Mouse (Mus musculus): ENCODE measurements around the gene BC025920. TPM values are rescaled to one million over a fixed set of nuclear protein-coding genes. Genes with fewer than 3 reads are reported as not detected.

The BC025920 gene
- total RNA-seq, 2 experiments from 2014 or later, result 2.5 to 2.7 TPM

DNA sequence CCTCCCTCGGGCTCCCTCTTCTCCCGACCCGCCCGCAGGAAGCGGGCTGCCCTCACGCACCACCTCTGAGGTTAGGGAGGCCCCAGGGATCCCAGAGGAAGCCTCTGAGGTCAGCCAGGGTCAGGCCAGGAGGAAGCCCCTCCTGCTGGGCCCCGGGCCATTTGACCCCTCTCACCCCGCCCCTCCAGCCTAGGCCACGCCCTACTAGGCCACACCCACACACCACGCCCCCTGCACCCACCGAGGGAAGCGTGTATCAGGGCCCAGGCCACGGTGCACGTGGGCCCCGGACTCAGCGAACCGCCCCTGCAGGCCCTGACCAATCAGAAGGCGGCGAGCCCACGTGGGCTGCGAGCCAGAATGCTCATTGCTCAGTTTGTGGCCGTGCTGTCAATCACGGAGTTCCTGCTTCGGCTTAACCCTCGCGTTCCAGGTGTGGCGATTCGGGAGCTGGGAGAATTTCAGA, 5.3 kb upstream of the BC025920 start, which contains the start of gene Tle6:
Gene Tle6, minus strand, starts transcription at position 336 of the 466 bp plus-strand sequence.
- DNase-seq, result peak; percentile 97
- intact Hi-C loops (cut with DNase I), result loop anchor here (5.0 kb wide), 1 partner anchor 98 kb away; the partner anchor contains the start of gene S1pr4

DNA sequence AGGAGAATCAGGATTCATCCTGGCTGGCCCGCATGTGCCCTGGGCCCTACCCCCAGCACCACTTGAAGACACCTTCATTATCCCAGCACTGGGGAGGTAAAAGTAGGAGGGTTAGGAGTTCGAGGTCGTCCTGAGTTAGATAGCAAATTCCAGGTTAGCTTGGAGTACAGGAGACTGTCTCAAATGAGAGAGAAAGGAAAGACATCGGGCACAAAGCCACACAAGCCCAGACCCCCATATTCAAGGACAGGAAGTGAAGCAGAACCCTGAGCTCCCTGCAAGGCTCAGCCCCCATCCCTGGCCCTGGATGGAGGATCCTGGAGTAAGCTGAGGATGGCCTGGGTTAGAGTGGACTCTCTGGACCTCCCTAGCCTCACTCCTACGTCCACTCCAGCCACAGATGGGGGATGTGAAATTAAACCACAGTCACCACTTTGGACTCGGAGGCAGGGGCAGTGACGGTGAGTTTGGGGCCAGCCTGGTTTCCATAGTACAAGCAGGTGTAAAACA, 4.6 kb upstream of the BC025920 start:
- DNase-seq, result no peak
- intact Hi-C loops (cut with DNase I), result loop anchor here (5.0 kb wide), 1 partner anchor 99 kb away; the partner anchor contains the start of gene S1pr4

DNA sequence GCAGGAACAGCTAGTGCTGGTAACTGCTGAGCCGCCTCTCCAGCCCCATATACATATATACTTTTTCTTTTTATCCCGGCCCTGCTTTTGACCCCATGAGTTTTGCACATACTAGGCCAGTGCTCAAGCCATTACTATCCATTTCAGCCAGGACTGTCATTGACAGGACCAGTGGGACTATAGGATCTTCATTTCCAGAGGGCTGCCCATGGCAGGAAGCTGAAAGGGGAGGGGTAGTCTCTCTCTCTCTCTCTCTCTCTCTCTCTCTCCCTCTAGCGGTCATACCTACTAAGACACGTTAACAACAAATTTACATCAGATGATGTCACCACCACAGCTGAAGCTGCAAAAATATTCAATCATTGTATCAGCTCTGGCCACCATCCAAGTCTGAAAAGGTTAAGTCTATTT, 3.3 kb upstream of the BC025920 start:
- no peak for DNase-seq
- intact Hi-C loops (cut with DNase I), result loop anchor here (5.0 kb wide), 1 partner anchor 100 kb away; the partner anchor contains the start of gene S1pr4

DNA sequence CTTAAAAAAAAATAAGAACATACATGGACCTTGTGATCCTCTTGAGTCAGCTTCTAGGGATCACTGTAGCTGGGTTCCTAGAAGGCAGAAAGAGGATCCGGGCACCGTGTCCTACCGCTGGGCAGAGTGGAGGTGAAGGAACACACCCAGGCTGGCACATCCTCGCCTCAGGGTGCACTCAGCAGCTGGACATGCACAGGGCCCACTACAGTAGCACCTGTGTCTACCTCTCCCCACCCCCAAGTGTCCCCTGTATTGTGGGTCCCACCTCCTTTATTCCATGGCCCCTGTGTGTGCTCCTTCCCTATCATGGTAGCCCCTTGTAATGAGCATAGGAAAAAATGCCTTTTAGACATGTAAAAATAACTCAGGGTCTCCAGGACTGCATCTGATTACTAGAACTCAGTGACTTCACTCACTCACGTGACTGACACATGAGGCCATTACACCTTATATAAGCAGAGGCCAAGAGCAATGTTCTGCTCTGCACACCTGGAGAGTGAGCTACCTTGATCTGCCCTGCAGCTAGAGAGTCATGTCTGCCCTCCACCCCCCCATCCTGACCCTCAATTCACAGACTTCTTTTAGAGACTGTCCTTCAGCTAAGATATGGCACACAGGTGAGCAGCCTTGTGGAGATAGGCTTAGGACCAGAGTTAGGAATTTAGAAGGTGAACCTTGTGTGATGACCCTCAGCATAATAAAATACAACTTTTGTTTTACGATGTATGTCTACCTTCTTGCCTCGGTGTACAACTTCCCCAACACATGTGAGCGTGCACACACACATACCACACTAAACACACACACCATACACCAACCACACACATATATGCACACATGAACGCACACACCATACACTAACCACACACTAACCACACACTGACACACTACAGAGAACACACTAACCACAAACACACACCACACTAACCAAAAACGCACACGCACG, 1.8 kb upstream of the BC025920 start:
- no peak for DNase-seq
- intact Hi-C loops (cut with DNase I), result loop anchor here (5.0 kb wide), 1 partner anchor 102 kb away; the partner anchor contains the start of gene S1pr4

DNA sequence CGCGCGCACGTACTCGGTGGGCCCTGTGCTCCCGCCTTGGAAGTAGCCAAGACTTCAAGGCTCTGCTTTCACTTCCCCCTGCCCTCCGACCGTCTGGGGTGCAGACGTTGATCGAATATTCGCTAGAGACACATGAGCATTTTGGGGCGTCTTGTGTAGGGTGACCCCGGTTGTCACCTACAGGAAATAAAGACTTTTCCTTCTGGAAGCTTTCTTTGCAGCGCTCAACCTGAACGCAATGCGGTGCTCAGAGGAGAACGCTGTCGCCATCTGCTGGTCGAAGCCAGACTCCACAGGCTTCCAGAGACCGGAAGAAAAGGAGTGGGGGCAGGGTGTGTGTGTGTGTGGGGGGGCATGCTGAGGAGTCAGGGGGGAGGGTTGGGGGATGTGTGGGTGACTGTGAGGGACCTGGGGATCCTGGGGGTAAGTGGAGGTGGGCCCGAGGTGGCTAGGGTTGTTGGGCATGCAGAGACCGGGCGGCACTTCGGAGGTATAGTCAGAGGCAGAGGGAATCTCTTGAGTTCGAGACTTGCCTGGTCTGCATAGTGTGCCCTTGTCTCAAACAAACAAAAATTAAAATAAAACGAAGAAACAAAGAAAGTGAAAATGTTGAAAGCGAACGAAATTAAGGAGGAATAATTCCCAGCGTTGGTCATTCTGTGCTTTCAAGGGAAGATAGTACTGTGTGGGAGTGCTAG, 953 bp upstream of the BC025920 start:
- DNase-seq, result peak; percentile 90
- intact Hi-C loops (cut with DNase I), result loop anchor here (5.0 kb wide), 1 partner anchor 103 kb away; the partner anchor contains the start of gene S1pr4

DNA sequence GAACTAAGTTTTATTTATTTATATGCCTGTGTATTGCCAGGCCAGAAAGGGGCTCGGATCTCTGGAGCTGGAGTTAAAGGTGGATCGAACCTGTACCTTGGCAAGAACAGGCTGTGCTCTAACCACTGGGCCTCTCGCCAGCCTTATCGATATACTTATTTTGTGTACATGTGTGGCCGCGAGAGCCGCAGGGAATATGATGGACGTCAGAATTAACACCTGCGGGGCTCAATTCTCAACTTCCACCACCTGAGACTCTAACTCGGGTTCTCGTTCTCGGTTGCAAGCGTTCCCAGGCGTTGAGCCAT, 450 bp upstream of the BC025920 start:
- intact Hi-C loops (cut with DNase I), result no loop called here
- no peak for DNase-seq

DNA sequence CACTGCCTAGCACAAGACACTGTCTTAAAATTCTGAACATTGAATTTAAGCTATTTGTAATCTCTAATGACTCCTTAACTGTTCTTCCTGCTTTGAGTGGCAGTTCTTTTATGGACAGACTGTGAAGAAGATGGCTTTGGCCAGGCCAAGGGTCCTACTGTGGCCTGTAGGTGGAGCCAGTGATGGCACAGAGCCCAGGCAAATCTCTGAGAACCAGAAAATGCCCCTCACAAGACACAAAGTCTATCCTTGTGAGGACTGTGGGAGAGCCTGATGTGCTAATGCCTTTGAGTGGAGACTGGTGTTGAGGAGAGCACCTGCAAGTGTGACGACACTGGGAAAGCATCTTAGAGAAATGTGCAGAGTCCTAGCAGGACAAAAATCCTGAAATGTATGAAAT, 2.2 kb downstream of the BC025920 start:
- intact Hi-C loops (cut with DNase I), result no loop called here
- no peak for DNase-seq

DNA sequence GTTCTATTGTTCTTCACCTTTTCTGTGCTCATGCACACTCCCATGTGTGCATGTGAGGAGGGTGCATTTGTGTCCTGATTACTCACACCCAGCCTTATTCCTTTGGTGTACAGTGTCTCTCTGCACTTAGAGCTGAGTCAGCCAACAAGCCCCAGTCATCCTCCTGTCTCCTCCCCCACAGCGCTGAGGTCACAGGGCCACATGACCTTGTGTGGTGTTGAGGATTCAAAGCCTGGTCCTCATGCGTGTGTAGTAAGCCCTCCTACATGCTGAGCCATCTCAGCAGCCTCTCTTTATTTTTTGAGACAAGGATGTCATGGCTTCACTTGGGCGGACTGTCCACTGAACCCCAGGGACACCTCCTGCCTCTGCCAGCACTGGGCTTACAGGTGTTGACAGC, 6.7 kb downstream of the BC025920 start:
- DNase-seq, result no peak
- intact Hi-C loops (cut with DNase I), result no loop called here

DNA sequence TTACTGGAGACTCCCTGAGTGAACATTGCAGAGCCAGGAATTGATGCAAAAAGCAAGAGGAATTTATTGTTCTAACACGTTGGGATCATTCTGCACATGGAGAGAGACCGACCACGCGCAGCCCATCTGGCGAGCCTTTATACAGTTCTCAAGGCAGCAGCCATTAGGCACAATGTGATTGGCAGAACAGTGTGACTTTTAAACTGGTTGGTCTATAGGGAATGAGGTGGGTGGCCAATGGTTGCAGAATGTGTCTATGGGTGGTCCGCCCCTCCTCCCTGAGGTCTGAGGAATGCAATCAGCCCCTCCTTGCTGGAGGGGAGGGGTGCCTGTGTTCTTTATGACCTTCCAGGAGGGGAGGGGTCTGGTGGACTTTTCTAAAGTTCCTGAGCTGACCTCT, 9.4 kb downstream of the BC025920 start:
- intact Hi-C loops (cut with DNase I), result no loop called here
- no peak for DNase-seq

DNA sequence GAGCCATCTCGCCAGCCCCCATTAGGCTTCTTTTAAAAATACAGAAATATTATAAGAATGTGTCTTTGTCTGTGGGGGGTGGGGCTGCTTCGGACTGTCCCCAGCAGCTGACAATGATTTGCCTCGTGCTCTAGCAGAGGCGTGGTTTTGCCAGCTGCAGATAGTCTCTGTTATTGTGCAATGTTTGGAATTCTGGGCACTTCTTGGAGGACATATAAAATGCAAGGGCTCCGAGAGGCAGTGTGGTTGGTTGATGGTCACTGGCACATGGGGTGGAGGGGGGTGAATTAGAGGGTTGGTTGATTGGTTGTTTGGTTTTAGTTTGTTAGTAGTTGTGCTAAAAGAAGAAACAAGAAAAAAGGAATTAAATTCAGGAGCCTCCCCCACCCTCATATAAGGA, 13.9 kb downstream of the BC025920 start:
- no peak for DNase-seq
- intact Hi-C loops (cut with DNase I), result no loop called here

DNA sequence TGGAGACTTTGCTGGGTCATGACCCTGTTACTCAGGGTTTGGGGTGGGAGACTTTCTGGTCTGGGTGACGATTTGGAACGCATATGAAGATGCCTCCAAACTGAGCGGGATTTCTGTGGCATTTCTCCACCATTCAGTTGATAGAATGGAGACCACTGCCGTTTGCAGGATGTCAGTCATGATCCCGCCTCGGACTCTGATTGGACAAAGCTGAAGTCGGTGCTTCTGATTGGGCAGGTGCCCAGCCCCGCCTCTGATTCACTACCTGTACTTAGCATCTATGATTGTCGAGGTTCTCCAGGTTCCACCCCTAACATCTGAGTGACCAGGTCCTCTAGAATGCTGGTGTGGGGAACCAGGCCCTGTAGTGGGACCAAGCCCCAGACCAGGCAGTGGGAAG, 14.7 kb downstream of the BC025920 start:
- intact Hi-C loops (cut with DNase I), result no loop called here
- DNase-seq, result no peak

DNA sequence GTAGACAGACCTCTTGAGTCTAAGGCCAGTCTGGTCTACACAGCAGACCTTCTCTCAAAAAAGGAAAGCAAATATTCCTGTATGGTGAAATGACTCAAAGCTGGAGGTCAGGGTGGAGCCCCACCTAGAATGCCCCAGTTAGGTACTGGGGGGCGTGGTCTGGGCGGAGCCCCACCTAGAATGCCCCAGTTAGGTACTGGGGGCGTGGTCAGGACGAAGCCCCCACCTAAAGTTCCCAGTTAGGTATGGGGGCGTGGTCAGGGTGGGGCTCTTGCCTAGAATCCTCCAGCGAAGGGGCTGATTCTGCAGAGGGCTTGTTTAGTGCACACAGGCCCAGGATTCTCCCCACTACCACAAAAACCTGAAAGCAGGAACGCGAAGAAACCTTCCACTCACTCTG, 17.4 kb downstream of the BC025920 start:
- intact Hi-C loops (cut with DNase I), result no loop called here
- DNase-seq, result no peak

DNA sequence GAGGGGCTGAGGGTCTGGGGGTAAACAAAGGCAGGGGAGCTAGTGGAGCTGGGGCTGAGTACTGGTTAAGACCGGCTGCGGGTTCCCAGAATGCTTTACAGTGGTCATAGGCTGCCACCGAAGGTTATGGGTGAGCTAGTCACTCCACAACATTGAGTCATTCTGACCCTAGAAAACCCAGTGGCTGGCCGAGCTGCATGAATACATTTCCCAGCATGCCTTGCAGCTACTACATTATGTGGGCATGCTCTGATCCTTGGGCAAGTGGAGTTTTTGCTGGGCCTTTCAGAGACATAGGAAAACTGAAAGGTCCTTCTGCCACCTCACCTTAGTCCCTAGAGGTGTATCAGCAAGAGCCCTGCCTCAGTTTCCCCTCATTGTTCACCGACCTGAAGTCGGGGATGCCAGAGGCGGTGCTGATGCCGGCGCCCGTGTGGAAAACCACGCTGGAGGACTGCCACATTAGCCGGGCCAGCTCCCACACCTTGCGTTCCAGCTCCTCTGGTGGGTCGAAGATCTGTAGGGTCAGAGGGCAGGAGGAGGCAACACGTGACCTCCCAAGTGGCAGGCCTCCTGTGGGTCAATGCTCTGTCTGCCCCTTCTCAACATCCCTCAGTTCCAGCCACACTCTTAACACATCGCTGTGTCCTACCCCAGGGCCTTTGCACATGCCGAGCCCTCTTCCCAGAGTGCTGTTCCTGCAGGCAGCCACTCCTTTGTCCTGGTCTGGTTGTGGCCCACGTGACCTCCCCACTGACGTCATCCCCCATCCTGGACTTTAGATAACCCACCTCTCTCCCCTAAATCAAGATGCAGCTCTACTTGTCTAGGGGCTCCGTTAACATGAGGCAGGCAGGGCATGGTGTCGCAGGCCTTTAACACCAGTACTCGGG, 20.3 kb downstream of the BC025920 start:
- DNase-seq, result no peak
- intact Hi-C loops (cut with DNase I), result no loop called here

DNA sequence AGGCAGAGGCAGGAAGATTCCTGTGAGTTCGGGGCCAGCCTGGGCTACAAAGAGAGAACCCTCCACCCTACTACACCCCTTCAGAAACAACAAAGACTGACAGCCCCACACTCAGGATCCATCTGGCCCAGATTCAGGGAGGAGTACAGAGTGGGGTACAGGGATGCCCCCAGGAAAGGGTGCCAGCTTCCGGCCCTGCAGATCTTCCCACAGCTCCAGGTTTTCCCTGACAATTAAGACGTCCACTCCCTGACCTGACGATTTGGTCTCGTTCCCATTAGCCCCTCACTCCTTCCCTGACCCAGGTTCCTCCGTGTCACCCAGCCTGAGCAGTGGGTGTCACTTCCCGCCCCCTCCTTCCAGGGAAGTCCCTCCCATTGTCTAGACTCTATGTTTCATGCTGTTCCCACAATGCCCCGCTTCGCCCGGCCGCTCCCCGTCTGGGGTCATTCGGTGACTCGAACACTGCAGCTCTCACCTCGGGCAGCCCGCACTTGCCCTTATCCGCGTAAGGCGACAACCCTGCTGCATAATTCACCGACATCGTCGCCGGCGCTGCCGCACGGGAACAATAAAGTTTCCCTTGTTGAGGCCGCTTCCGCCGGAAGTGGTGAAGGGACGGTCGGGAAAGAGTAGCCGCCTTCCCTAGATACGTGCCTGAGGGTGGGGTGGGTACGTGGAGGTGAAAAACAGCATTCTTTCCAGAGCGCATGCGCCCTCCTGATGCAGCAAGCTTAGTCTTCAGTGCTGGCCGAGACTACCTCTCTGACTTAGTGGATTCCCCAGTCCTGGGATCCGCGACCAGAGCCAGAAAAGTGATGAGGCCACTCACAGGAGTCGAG, 21.1 kb downstream of the BC025920 start, which contains the start of gene Sirt6:
Gene Sirt6, minus strand, starts transcription at position 804 of the 842 bp plus-strand sequence.
- intact Hi-C loops (cut with DNase I), result no loop called here

DNA sequence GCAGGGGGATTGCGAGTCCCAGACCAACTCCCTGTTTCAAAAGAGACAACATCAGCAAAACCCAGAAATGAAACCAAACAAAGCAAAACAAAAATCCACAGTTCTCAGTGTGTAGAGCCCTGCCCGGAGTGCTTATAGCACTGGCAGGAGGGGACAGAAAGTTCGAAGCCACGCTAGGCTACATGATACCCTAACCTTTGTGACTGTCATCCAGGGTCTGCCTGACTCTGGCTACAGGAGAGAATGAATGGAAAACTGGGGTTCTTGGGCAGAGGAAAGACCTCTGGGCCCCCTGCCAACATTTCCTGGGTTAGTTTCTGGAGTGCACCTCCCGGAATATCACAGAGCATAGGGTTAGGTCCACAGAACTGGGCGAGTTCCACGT, 21.8 kb downstream of the BC025920 start:
- intact Hi-C loops (cut with DNase I), result no loop called here
- no peak for DNase-seq

More for the DNA sequence above, 21.1 kb downstream of the BC025920 start, which contains the start of gene Sirt6:
- peak; percentile 93 for DNase-seq

DNA sequence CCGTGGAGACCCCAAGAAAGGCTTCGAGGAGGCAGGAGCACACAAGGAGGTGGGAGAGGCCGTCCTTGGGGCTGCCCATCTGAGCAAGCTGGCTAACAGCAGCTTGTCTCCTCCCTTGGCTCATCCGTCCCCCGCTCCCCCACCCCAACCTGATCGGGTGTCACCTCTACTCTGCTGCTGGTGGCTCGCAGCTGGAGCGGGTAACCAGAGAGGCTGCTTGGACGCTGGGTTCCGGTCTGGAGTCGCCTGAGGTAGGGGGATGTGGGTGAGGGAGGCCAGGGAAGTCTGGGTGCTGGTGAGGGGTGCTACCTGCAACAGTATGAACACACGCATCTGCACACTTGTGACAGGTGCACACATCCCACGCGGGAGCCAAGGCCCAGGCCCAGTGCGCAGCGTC, 22.3 kb downstream of the BC025920 start, which contains the start of gene Ankrd24:
Gene Ankrd24, plus strand, starts transcription at position 151 of the 400 bp plus-strand sequence.
- DNase-seq, result no peak
- intact Hi-C loops (cut with DNase I), result no loop called here

DNA sequence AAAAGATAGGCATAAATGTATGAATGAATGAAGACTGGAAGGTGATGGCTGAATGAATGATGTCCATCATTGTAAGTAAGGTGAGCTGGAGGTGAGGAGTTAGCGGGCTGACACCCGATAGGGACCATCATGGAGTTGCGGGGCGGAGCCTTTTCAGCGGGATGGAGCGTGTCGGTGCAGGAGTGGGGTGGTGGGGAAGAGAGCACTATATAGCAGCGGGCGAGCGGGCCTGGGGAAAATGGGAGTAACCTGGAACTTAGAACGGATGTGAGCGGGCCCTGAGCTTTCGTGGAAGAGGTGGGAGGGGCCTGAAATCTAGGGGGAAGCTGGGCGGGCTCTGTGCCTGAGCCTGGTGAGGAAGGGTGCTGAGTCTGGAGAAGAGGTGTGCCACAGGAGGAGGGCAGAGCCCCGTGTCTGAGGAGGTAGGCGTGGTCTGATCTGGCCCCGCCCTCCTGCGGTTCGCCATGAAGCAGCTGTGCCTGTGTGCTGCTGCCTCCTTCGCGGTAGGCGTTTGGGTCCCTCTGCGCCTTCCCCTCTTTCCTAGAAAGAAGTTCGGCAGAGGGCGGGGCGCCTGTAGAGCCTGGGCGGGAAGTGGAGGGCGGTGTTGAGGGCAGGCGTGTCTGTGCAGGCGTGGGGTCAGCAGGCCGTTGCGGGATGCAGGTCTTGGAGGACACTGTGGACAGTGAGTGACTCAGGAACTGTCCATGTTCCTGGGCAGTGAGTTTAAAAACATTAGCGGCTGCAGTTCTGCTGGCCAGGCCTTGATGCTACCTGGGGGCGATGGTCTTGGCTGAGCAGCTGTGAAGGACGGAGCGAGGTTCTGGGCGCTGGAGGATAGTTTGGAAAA, 27.4 kb downstream of the BC025920 start:
- intact Hi-C loops (cut with DNase I), result no loop called here
- DNase-seq, result peak; percentile 80

DNA sequence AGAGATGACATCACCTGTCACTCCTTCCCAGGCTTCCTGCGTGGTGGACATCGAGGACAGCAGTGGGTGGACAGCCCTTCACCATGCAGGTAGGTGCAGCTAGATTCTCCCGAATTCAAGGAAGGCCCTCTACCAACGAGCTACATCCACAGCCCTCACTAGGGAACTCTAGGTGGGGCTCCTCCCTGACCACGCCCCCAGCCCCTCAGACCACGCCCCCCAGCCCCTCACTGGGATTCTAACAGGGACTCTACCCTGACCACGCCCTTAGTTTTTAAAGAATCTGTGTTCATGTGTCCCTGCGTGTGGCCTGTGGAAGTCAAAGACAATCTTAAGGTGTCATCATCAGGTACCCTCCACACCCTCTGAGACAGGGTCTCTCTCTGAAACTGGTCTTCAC, 30.3 kb downstream of the BC025920 start:
- DNase-seq, result no peak
- intact Hi-C loops (cut with DNase I), result loop anchor here (5.0 kb wide), 1 partner anchor 536 kb away; no protein-coding TSS in a partner anchor
